Mouse (Mus musculus) hindbrain, embryonic 14.5 days (tissue): ENCODE data around the gene 4931406P16Rik. TPM values are rescaled to one million over a fixed set of nuclear protein-coding genes. Genes with fewer than 3 reads are reported as not detected.

Experiments
- ATAC-seq: fragments of 200-750 bp; cut with Nextera tagmentation; 2 replicates; pipeline ENCODE4 v1.8.0; 2017; ENCODE audit warnings: moderate number of reproducible peaks, mild to moderate bottlenecking, moderate TSS enrichment, moderate library complexity; ENCODE audit not compliant: low FRiP score
- DNase-seq: peaks from one replicate; pipeline ENCODE4 v3.0.0-alpha.2; 2015; ENCODE audit warnings: low spot score
- H3K27ac ChIP-seq: fragments of 300-500 bp; sonication (generic); 2 replicates; pipeline ENCODE4 v1.5.1; 2014; ENCODE audit warnings: mild to moderate bottlenecking, moderate library complexity
- H3K27me3 ChIP-seq: fragments of 300-500 bp; sonication (generic); 2 replicates; pipeline ENCODE4 v1.6.1; 2014; ENCODE audit warnings: mild to moderate bottlenecking, low read length, mixed read lengths; ENCODE audit not compliant: control insufficient read depth, insufficient read depth
- H3K36me3 ChIP-seq: fragments of 300-500 bp; sonication (generic); replicated peaks from 2 replicates; pipeline ENCODE4 v1.6.1; 2014; ENCODE audit not compliant: control insufficient read depth, insufficient read depth
- H3K4me1 ChIP-seq: fragments of 300-500 bp; sonication (generic); replicated peaks from 2 replicates; pipeline ENCODE4 v1.6.1; 2014; ENCODE audit warnings: antibody characterized with exemption, low read length, mixed read lengths; ENCODE audit not compliant: control insufficient read depth, insufficient read depth
- H3K4me2 ChIP-seq: fragments of 300-500 bp; sonication (generic); replicated peaks from 2 replicates; pipeline ENCODE4 v1.6.1; 2014; ENCODE audit warnings: mild to moderate bottlenecking, moderate library complexity
- H3K4me3 ChIP-seq: fragments of 300-500 bp; sonication (generic); replicated peaks from 2 replicates; pipeline ENCODE4 v1.5.1; 2014; ENCODE audit warnings: mild to moderate bottlenecking, low read length
- H3K9ac ChIP-seq: fragments of 300-500 bp; sonication (generic); 2 replicates; pipeline ENCODE4 v1.6.1; 2014
- H3K9me3 ChIP-seq: fragments of 300-500 bp; sonication (generic); 2 replicates; pipeline ENCODE4 v1.6.1; 2016; ENCODE audit warnings: low read length; ENCODE audit not compliant: control insufficient read depth
- WGBS: fragments of 180-500 bp; shearing (Covaris S2); extraction: QIAGEN DNeasy Blood & Tissue Kit; methylation state at CpG from one replicate; pipeline ENCODE4 v1.1.7; 2014; 5-methylcytosine and 5-hydroxymethylcytosine counted together
- polyA plus RNA-seq: library from polyadenylated mRNA; unstranded; fragments of >200 nt; fragmentation: Nextera tagmentation; extraction: Ambion mirVana; gene quantifications from 2 replicates; pipeline ENCODE4 v1.2.1, GENCODE M21; 2014

4931406P16Rik gene
- polyA plus RNA-seq, 1 experiment from 2014 or later, result 39.5 TPM

GRCm38 (mm10) chr7:34242176-34242575 is 71.2 kb downstream of the 4931406P16Rik start:
- Histone ChIP-seq H3K27ac (no peak overlapping the region), H3K9me3 (no peaks in the 10 kb centered on the region), H3K27me3 (no peaks in the 10 kb centered on the region), H3K4me1 (no peaks in the 10 kb centered on the region), H3K4me2 (no peak overlapping the region), H3K36me3 (peaks cover 90% of the 10 kb centered on the region), H3K9ac (no peak overlapping the region), H3K4me3 (no peak overlapping the region)
- 94% methylated on average over 11 of the region's 11 CpGs for WGBS
- ATAC-seq (no peak), DNase-seq (no peak)

- WGBS, result 87% methylated on average over 5 of the region's 5 CpGs
- no peaks in the 10 kb centered on the region for H3K9me3 ChIP-seq
- no peak overlapping the region for H3K4me3 ChIP-seq
- no peak for ATAC-seq
- peaks cover 10% of the 10 kb centered on the region for H3K4me1 ChIP-seq
- no peak overlapping the region for H3K9ac ChIP-seq
- no peak overlapping the region for H3K27ac ChIP-seq
- H3K4me2 ChIP-seq, result no peak overlapping the region
- H3K36me3 ChIP-seq, result peaks cover 62% of the 10 kb centered on the region
- no peak for DNase-seq
- H3K27me3 ChIP-seq, result no peaks in the 10 kb centered on the region
These were observed 75.3 kb downstream of the 4931406P16Rik start for GRCm38 (mm10) chr7:34238086-34238485.

GRCm38 (mm10) chr7:34235602-34236001 is 77.7 kb downstream of the 4931406P16Rik start:
- Histone ChIP-seq H3K9me3 (no peaks in the 10 kb centered on the region), H3K27me3 (no peaks in the 10 kb centered on the region), H3K4me3 (no peak overlapping the region), H3K27ac (no peak overlapping the region), H3K4me1 (peaks cover 13% of the 10 kb centered on the region), H3K36me3 (peaks cover 42% of the 10 kb centered on the region), H3K4me2 (no peak overlapping the region), H3K9ac (no peak overlapping the region)
- no peak for DNase-seq
- WGBS, result 84% methylated on average over 5 of the region's 5 CpGs
- ATAC-seq, result no peak

- DNase-seq, result no peak
- WGBS, result 2% methylated on average over 17 of the region's 17 CpGs
These were observed 78.5 kb downstream of the 4931406P16Rik start for GRCm38 (mm10) chr7:34234610-34235561.

GRCm38 (mm10) chr7:34233909-34234609 is 79.3 kb downstream of the 4931406P16Rik start:
- under 1% methylated on average over 46 of the region's 46 CpGs for WGBS
- DNase-seq, result peak; percentile 99
- peak overlapping the region; percentile 59 for H3K9ac ChIP-seq
- H3K27ac ChIP-seq, result peak overlapping the region; percentile 88
- H3K27me3 ChIP-seq, result no peaks in the 10 kb centered on the region
- peak overlapping the region; percentile 66 for H3K4me2 ChIP-seq
- peak; percentile 97 for ATAC-seq
- peaks cover 18% of the 10 kb centered on the region for H3K4me1 ChIP-seq
- H3K36me3 ChIP-seq, result peaks cover 28% of the 10 kb centered on the region
- H3K9me3 ChIP-seq, result no peaks in the 10 kb centered on the region
- peak overlapping the region; percentile 46 for H3K4me3 ChIP-seq

More at GRCm38 (mm10) chr7:34234610-34235561, 78.5 kb downstream of the 4931406P16Rik start:
- ATAC-seq, result no peak
- Histone ChIP-seq H3K4me1 (peaks cover 15% of the 10 kb centered on the region), H3K9me3 (no peaks in the 10 kb centered on the region), H3K27ac (peak overlapping the region; percentile 88), H3K36me3 (peaks cover 36% of the 10 kb centered on the region), H3K27me3 (no peaks in the 10 kb centered on the region), H3K4me2 (peak overlapping the region; percentile 66), H3K4me3 (peak overlapping the region; percentile 46), H3K9ac (peak overlapping the region; percentile 59)

- Histone ChIP-seq H3K9ac (peak overlapping the region; percentile 24), H3K27me3 (no peaks in the 10 kb centered on the region), H3K4me2 (peak overlapping the region; percentile 66), H3K4me1 (peaks cover 28% of the 10 kb centered on the region), H3K27ac (peak overlapping the region; percentile 88), H3K4me3 (peak overlapping the region; percentile 46), H3K36me3 (peaks cover 18% of the 10 kb centered on the region), H3K9me3 (no peaks in the 10 kb centered on the region)
- no peak for DNase-seq
- ATAC-seq, result no peak
- 43% methylated on average over 7 of the region's 7 CpGs for WGBS
These were observed 80.3 kb downstream of the 4931406P16Rik start for GRCm38 (mm10) chr7:34232785-34233725.

GRCm38 (mm10) chr7:34230116-34230515 is 83.2 kb downstream of the 4931406P16Rik start, which contains the start of gene Gpi1:
Gene Gpi1 (minus strand): TSS chr7:34230336.
- H3K27me3 ChIP-seq, result no peaks in the 10 kb centered on the region
- under 1% methylated on average over 34 of the region's 39 CpGs for WGBS
- H3K4me2 ChIP-seq, result peak within 1 kb of the TSS; percentile 71
- peak within 1 kb of the TSS; percentile 78 for H3K4me3 ChIP-seq
- peaks cover 25% of the 10 kb centered on the region for H3K36me3 ChIP-seq
- H3K27ac ChIP-seq, result peak within 1 kb of the TSS; percentile 75
- H3K9ac ChIP-seq, result peak within 1 kb of the TSS; percentile 73
- peaks cover 27% of the 10 kb centered on the region for H3K4me1 ChIP-seq
- H3K9me3 ChIP-seq, result no peaks in the 10 kb centered on the region
- DNase-seq, result peak; percentile 83
- peak; percentile 62 for ATAC-seq

GRCm38 (mm10) chr7:34229691-34230111 is 83.7 kb downstream of the 4931406P16Rik start:
- 1% methylated on average over 19 of the region's 19 CpGs for WGBS
- DNase-seq (peak; percentile 36), ATAC-seq (peak; percentile 2; the same call in 1 of the 2 replicates)
- peak overlapping the region; percentile 73 for H3K9ac ChIP-seq
- H3K27me3 ChIP-seq, result no peaks in the 10 kb centered on the region
- H3K36me3 ChIP-seq, result peaks cover 29% of the 10 kb centered on the region
- peak overlapping the region; percentile 75 for H3K27ac ChIP-seq
- H3K4me2 ChIP-seq, result peak overlapping the region; percentile 71
- H3K9me3 ChIP-seq, result no peaks in the 10 kb centered on the region
- H3K4me1 ChIP-seq, result peaks cover 23% of the 10 kb centered on the region; the same call in 1 of the 2 replicates
- H3K4me3 ChIP-seq, result peak overlapping the region; percentile 78
